Mouse (Mus musculus): ENCODE data around the gene St6galnac3.

- no peak for TF ChIP-seq POLR2A (IDR thresholded peaks at IDR 0.05; ENCODE audit: borderline replicate concordance, extremely low read depth, insufficient read depth, insufficient read length, poor library complexity, severe bottlenecking)
- TF ChIP-seq CTCF (IDR thresholded peaks at IDR 0.05; ENCODE audit: borderline replicate concordance, extremely low read depth, insufficient read depth, insufficient read length): no peak
Observed at GRCm38 (mm10) chr3:153421060-153421917, 303.7 kb downstream of the St6galnac3 start.
